Mouse (Mus musculus) olfactory bulb, adult 2 months (tissue): ENCODE measurements at regions not wholly inside any gene's neighbourhood (a gene's known extent, or its start where the extent isn't known, plus 50 kb on each side); places are given as distances from the start of the nearest gene placed in this dataset.

Source experiments
- CTCF ChIP-seq: fragments of 200-500 bp; IDR thresholded peaks from 2 replicates; pipeline ENCODE4 v1.5.1; 2012; ENCODE audit warnings: low read depth, mild to moderate bottlenecking, low read length, moderate library complexity; ENCODE audit not compliant: insufficient read depth
- POLR2A ChIP-seq: fragments of 200-500 bp; IDR thresholded peaks from 2 replicates; pipeline ENCODE4 v1.6.1; 2012; ENCODE audit warnings: mild to moderate bottlenecking, low read depth, low read length, moderate library complexity; ENCODE audit not compliant: insufficient read depth

GRCm38 (mm10) chr9:99799387-99800021 is 76.5 kb downstream of the Sox14 start:
- no peak for TF ChIP-seq CTCF
- no peak for TF ChIP-seq POLR2A
